Mouse (Mus musculus) small intestine, adult 2 months (tissue): Measurements from ENCODE around the gene 4932415D10Rik. TPM values are rescaled to one million over a fixed set of nuclear protein-coding genes. Genes with fewer than 3 reads are reported as not detected.

Experiments used
- H3K27ac ChIP-seq: fragments of 200-500 bp; 2 replicates; pipeline ENCODE4 v1.5.1; 2012; ENCODE audit warnings: low read depth, low read length, control low read depth, inconsistent platforms; ENCODE audit not compliant: insufficient read depth
- H3K27me3 ChIP-seq: fragments of 200-500 bp; 2 replicates; pipeline ENCODE4 v1.6.1; 2012; ENCODE audit warnings: mild to moderate bottlenecking, moderate library complexity, low read length, inconsistent platforms; ENCODE audit not compliant: control insufficient read depth, insufficient read depth
- H3K36me3 ChIP-seq: fragments of 200-500 bp; 2 replicates; pipeline ENCODE4 v1.6.1; 2012; ENCODE audit warnings: mild to moderate bottlenecking, low read length, control low read depth, inconsistent platforms; ENCODE audit not compliant: control insufficient read depth, insufficient read depth
- H3K4me1 ChIP-seq: fragments of 200-500 bp; 2 replicates; pipeline ENCODE4 v1.6.1; 2012; ENCODE audit warnings: low read length, inconsistent platforms, mixed read lengths; ENCODE audit not compliant: control insufficient read depth, insufficient read depth, insufficient read length
- H3K4me3 ChIP-seq: fragments of 200-500 bp; 2 replicates; pipeline ENCODE4 v1.5.1; 2012; ENCODE audit warnings: low read depth, mild to moderate bottlenecking, control low read depth, inconsistent platforms, low read length, moderate library complexity
- CTCF ChIP-seq: fragments of 200-500 bp; IDR thresholded peaks from 2 replicates; pipeline ENCODE4 v1.5.1; 2012; ENCODE audit warnings: low read depth, mild to moderate bottlenecking, control low read depth, inconsistent platforms, low read length, moderate library complexity, mixed read lengths; ENCODE audit not compliant: insufficient replicate concordance, insufficient read length; ENCODE audit errors: extremely low read depth
- POLR2A ChIP-seq: fragments of 200-500 bp; IDR thresholded peaks from 2 replicates; pipeline ENCODE4 v1.6.1; 2012; ENCODE audit warnings: low read depth, mild to moderate bottlenecking, control low read depth, inconsistent platforms, low read length, moderate library complexity
- WGBS: fragments of 180-500 bp; shearing (Covaris S2); methylation state at CpG from one replicate; pipeline ENCODE4 v1.1.7; 2018; 5-methylcytosine and 5-hydroxymethylcytosine counted together
- polyA plus RNA-seq: library from polyadenylated mRNA; depleted of rRNA; stranded (reverse); fragments of >200 nt; gene quantifications from 2 replicates; pipeline ENCODE4 v1.2.3, GENCODE M21; 2012; rRNA removed

Gene 4932415D10Rik
- polyA plus RNA-seq, 1 experiment = not detected

DNA sequence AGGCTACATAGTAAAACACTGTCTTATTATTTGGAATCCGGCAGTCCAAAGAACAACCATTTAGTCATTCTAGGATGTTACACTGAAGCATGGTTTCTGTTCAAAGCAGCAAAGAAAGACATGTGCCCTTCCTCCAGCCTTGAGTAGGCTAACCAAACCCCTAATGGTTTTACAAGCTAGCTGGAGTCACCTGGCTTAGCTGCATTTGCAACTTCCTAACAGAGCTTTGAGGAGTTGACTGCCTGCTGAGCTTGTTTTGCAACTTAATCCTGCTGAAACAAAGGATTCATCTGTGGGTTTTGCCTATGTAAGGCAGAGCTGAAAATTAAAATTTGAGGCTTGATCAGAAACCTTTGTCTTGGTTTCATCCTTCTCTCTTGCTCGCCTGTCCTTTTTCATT, 59.1 kb downstream of the 4932415D10Rik start:
- H3K27me3 ChIP-seq = no peaks in the 10 kb centered on the region
- no peak overlapping the region for H3K4me3 ChIP-seq
- TF ChIP-seq POLR2A (no peak), CTCF (no peak)
- WGBS = 87% methylated on average over 2 of the region's 2 CpGs
- no peaks in the 10 kb centered on the region for H3K4me1 ChIP-seq
- H3K27ac ChIP-seq = no peak overlapping the region
- H3K36me3 ChIP-seq = no peaks in the 10 kb centered on the region

DNA sequence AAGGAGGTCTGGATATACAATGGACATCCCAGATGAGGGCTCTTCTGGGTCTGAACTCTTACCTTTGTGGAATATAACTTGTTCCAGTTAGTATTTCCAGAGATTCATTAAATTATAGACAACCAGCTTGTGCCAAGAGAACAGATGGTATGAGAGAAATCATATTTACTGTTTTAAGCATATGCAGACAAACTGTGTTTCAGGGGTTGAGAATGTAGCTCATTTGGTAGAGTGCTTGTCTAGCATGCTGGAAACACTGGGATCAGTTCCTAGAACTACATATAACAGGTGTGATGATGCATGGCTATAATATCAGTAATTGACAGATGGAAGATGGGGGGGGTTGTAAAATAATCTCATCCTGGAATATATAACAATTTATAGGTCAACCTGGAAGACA, 71.4 kb downstream of the 4932415D10Rik start:
- Histone ChIP-seq H3K4me3 (no peak overlapping the region), H3K27ac (no peak overlapping the region), H3K4me1 (peaks cover 3% of the 10 kb centered on the region; the same call in 1 of the 2 replicates), H3K27me3 (no peaks in the 10 kb centered on the region), H3K36me3 (no peaks in the 10 kb centered on the region)
- no peak for TF ChIP-seq CTCF

DNA sequence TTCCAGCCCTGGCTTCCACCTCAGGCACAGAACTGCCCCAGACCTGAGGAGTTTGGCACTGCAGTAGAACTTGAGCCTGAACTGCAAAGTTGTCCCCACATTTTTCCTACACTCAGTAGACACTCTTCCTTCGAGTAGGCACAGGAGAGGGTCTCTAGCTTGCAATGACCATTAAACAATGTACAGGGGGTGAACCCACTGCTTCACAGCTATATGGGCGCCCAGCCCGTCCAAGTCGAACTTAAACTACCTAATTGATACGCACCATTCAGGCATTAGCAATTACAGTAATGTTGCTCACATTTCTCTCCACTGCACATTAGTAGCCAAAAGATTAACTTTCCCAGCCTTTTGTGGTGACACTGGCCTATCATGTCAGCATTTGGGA, 75.0 kb downstream of the 4932415D10Rik start:
- Histone ChIP-seq H3K27me3 (no peaks in the 10 kb centered on the region), H3K4me1 (peaks cover 3% of the 10 kb centered on the region; the same call in 1 of the 2 replicates), H3K36me3 (0 out of 2 replicates have a peak, but pooled peaks cover 1% of the 10 kb centered on the region), H3K4me3 (peak overlapping the region; percentile 95), H3K27ac (no peak overlapping the region)
- WGBS = 61% methylated on average over 5 of the region's 5 CpGs
- no peak for TF ChIP-seq POLR2A
- no peak for TF ChIP-seq CTCF

DNA sequence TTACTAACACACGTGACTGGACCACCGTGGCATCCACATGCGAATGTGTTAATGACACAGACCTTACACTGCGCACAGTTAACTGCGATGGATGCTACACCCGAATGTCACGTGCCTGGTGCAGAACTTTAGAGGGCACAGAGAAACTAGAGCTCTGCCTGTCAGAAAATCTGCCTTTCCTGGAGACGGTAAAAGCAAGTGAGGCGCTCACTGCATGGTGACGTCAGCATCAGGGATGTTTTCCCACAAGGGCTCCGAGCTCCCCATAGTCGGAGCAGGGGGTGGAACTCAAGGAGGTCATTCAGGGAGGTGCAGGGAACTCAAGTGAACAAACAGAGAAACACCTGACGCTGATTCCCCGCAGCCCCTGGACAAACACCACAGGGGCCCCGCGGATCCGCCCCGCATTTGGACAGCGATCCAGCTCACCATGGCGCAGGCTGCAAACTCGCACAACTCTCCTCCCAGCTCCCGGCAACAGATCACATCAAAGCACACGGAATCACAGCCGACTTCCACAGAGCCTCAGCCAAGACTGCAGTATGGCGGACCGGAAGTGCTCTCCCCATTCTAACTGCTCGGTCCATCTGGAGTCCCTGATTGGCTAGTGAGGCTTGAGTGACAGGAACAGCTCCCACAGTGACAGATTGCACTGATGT, 75.5 kb downstream of the 4932415D10Rik start, which contains the start of gene Zfp938:
TSS of gene Zfp938 (minus strand) at position 539 of the 659 bp plus-strand sequence.
- H3K4me3 ChIP-seq = peak within 1 kb of the TSS; percentile 95
- H3K36me3 ChIP-seq = 0 out of 2 replicates have a peak, but pooled peaks cover 1% of the 10 kb centered on the region
- 1% methylated on average over 27 of the region's 27 CpGs for WGBS
- peaks cover 3% of the 10 kb centered on the region; the same call in 1 of the 2 replicates for H3K4me1 ChIP-seq
- TF ChIP-seq POLR2A (0 out of 2 replicates have a peak, but pooled peaks have one; percentile 15), CTCF (no peak)
- H3K27ac ChIP-seq = peak within 1 kb of the TSS; percentile 33; the same call in 1 of the 2 replicates
- no peaks in the 10 kb centered on the region for H3K27me3 ChIP-seq

Other genes with a start within 250 kb of the 4932415D10Rik start
- gene BC024063, start 233.2 kb downstream of the 4932415D10Rik start, polyA plus RNA-seq = not detected in 2 replicates
- 0.08 TPM in 1 of 2 replicates, not detected in the other for gene AU041133, start 188.6 kb downstream of the 4932415D10Rik start, polyA plus RNA-seq
- 0.13 and 0.24 TPM in 2 replicates for gene Zfp938, start 75.3 kb downstream of the 4932415D10Rik start, polyA plus RNA-seq
- gene Gm4924, start 37.7 kb upstream of the 4932415D10Rik start, polyA plus RNA-seq = 0.09 TPM in 1 of 2 replicates, not detected in the other
- not detected in 2 replicates for gene Gm1553, start 176.0 kb upstream of the 4932415D10Rik start, polyA plus RNA-seq